Mouse (Mus musculus) urinary bladder, postnatal 10 days (tissue): Measurements from ENCODE around the gene Mprip.
"Not testable (repeated sequence)": the region's sequence is repeated elsewhere in the genome, so short reads cannot be mapped to it uniquely, and the experiment has no call there.

Source experiments
- DNase-seq: peaks from one replicate; pipeline ENCODE4 v3.0.0; 2022; ENCODE audit warnings: low spot score

Mprip gene

GRCm38 (mm10) chr11:59661005-59661404, at the start of gene Mprip:
Mprip (plus strand) TSS chr11:59661305.
- DNase-seq: no peak

- no peak for DNase-seq
These were observed 49.5 kb upstream of the Mprip start for GRCm38 (mm10) chr11:59611646-59612045.

GRCm38 (mm10) chr11:59614120-59614519, 47.0 kb upstream of the Mprip start:
- no peak for DNase-seq

GRCm38 (mm10) chr11:59616986-59617385, 44.1 kb upstream of the Mprip start:
- not testable (repeated sequence) for DNase-seq

- DNase-seq: no peak
These were observed 38.9 kb upstream of the Mprip start for GRCm38 (mm10) chr11:59622214-59622613.

- DNase-seq: no peak
These were observed 37.0 kb upstream of the Mprip start for GRCm38 (mm10) chr11:59624017-59624630.

- DNase-seq: no peak
These were observed 34.9 kb upstream of the Mprip start for GRCm38 (mm10) chr11:59626192-59626591.

- no peak for DNase-seq
These were observed 32.9 kb upstream of the Mprip start for GRCm38 (mm10) chr11:59628177-59628576.

- DNase-seq: no peak
These were observed 31.2 kb upstream of the Mprip start for GRCm38 (mm10) chr11:59629871-59630270.

- DNase-seq: no peak
These were observed 29.1 kb upstream of the Mprip start for GRCm38 (mm10) chr11:59631980-59632379.

- DNase-seq: no peak
These were observed 28.1 kb upstream of the Mprip start for GRCm38 (mm10) chr11:59633037-59633436.

GRCm38 (mm10) chr11:59634001-59634660, 27.0 kb upstream of the Mprip start:
- no peak for DNase-seq

- DNase-seq: no peak
These were observed 25.8 kb upstream of the Mprip start for GRCm38 (mm10) chr11:59635251-59635795.

- no peak for DNase-seq
These were observed 25.0 kb upstream of the Mprip start for GRCm38 (mm10) chr11:59635821-59636694.

GRCm38 (mm10) chr11:59636695-59637414, 24.2 kb upstream of the Mprip start:
- no peak for DNase-seq

GRCm38 (mm10) chr11:59639957-59640643, 21.0 kb upstream of the Mprip start:
- no peak for DNase-seq

GRCm38 (mm10) chr11:59641227-59641626, 19.9 kb upstream of the Mprip start:
- DNase-seq: no peak

GRCm38 (mm10) chr11:59642420-59642819, 18.7 kb upstream of the Mprip start:
- DNase-seq: no peak

- no peak for DNase-seq
These were observed 16.1 kb upstream of the Mprip start for GRCm38 (mm10) chr11:59645036-59645435.

- no peak for DNase-seq
These were observed 12.0 kb upstream of the Mprip start for GRCm38 (mm10) chr11:59649058-59649457.

GRCm38 (mm10) chr11:59653003-59653402, 8.1 kb upstream of the Mprip start:
- DNase-seq: no peak
